Mouse (Mus musculus): Measurements from ENCODE around the gene Fanca.
A peak's percentile ranks its signal among the peaks of the same experiment; 100 is the strongest.

The Fanca gene

DNA sequence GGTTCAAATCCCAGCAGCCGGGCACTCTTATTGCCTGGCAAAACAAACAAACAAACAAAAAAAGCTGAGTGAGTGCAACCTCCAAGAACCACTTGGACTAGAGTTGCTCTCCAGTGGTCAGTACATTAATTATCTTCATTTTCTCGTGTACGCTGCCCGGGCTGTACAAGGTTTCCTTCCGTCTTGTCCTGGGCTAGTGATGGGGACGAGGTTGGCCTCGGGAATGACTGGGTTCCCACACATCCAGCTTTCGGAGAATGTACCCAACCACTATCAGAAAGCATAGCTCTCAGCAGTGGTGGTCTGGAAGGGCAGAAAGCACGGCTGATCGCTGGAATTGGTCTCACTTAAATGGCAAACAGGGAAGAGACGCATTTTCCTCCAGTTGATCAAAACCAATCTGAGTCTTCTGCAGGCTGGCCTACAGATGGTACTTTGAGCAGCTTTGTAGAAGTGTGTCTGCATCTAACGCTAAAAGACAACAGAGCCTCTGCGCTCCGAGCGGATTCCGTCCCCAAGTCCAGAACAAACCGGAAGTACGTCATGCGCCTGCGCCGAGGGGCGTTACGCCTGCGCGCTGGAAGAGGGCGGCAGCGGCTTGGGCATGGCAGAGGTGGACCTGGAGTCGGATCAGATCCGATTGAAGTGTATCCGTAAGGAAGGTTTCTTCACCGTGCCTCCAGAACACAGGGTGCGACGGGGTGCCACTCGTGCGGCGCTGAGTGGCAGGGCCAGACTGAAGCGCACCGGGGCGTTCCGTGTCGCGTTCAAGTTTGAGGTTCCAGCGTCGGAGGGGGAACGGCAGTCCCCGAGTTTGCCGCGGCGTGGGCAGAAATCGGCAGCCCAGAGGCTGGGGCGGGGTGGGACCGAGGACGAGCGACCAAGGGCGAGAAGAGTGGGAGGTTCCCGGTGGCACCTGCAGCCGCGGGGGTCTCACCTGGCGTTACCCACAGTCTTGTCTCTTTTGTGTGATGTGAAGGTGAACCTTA, 93.8 kb downstream of the Fanca start, which contains the start of gene Cdk10:
Cdk10 (plus strand) TSS at position 565 of the 989 bp plus-strand sequence.
- peak; percentile 95 to 97 for DNase-seq

DNA sequence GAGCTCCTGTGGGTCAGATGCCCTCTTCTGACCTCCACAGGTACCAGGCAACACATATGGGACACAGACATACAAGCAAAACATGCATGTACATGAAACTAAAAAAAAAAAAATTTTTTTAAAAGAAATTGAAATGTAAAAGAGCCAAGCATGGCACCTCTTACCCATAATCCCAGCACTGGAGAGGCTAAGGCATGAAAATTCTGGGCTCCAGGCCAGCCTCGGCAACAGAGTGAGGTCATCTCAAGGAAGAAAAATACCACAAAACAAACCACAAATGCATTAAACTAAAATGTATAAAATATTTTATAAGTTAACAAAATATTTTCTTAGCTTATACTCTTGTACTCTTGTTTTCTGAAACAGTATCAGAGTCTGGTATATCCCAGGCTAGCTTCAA, 97.5 kb downstream of the Fanca start:
- no peak for DNase-seq
